Mouse (Mus musculus): ENCODE measurements around the gene Abcc4.

- TF ChIP-seq CTCF (IDR thresholded peaks at IDR 0.05; ENCODE audit: low read depth, low read length) (no peak), POLR2A (IDR thresholded peaks at IDR 0.05; ENCODE audit: extremely low read depth, insufficient read depth, low read length) (no peak)
Observed at GRCm38 (mm10) chr14:118629649-118630048, 76.4 kb downstream of the Abcc4 start.

Data from liver, adult 2 months (tissue).